Mouse (Mus musculus) gastrocnemius, adult 18-20 months (tissue): ENCODE results near the gene Adcy5. TPM values are rescaled to one million over a fixed set of nuclear protein-coding genes. Genes with fewer than 3 reads are reported as not detected.

ENCODE experiments used
- DNase-seq: peaks from one replicate; pipeline ENCODE4 v3.0.0; 2021; ENCODE audit warnings: low spot score
- total RNA-seq, 2 experiments: library from RNA; stranded (reverse); gene quantifications; 2 replicates each; pipeline ENCODE4 v1.2.3; 2021

Adcy5 gene
- total RNA-seq, 2 experiments from 2014 or later: 1.9 TPM

DNA sequence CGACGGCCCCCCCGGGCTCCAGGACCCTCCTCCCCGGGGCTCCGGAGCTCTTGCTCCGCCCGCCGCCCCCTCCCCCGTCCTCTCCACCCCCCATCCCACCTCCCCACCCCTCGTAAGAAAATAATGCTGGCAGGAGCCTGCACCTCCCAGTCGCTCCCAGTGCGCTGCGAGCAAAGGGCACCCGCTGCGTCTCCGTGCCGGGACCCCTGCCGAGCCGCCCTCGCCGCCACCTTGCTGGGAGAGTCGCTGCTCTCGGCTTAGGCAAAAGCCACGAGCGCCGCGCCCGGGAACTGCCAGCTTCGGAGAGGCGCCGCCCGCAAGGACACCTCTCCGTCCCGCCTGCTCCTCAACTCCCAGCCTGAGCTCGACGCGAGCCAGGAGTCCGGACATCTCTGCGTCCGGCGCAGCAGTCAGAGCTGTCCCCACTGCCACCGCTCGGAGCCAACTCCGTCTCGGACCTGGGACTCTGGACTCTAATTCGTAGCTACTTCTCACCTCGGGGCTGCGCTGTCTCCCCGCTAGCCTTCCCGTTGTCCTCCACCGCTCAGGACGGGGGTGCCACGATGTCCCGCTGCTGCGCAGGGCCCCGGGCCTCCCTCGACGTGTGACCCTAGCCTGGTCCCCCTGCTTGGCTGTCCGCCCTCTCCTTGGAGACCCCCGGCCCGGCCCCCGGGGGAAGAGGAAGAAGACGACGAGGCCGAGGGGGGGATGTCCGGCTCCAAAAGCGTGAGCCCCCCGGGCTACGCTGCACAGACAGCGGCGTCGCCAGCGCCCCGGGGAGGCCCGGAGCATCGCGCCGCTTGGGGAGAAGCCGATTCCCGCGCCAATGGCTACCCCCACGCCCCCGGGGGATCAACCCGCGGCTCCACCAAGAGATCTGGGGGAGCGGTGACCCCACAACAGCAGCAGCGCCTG, 971 bp downstream of the Adcy5 start:
- peak; percentile 28 for DNase-seq

DNA sequence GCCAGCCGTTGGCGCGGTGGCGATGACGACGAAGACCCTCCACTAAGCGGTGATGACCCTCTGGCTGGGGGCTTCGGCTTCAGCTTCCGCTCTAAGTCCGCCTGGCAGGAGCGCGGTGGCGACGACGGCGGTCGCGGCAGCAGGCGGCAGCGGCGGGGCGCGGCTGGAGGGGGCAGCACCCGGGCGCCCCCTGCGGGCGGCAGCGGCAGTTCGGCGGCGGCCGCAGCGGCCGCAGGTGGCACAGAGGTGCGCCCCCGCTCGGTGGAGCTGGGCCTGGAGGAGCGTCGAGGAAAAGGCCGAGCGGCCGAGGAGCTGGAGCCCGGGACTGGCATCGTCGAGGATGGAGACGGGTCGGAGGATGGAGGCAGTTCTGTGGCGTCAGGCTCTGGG, 1.6 kb downstream of the Adcy5 start:
- peak; percentile 42 for DNase-seq

DNA sequence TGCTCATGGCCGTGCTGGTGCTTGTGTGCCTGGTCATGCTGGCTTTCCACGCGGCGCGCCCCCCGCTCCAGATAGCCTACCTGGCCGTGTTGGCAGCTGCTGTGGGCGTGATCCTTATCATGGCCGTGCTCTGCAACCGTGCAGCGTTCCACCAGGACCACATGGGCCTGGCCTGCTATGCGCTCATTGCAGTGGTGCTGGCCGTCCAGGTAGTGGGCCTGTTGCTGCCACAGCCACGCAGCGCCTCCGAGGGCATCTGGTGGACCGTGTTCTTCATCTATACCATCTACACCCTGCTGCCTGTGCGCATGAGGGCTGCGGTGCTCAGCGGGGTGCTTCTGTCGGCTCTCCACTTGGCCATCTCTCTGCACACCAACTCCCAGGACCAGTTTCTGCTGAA, 2.2 kb downstream of the Adcy5 start:
- no peak for DNase-seq

DNA sequence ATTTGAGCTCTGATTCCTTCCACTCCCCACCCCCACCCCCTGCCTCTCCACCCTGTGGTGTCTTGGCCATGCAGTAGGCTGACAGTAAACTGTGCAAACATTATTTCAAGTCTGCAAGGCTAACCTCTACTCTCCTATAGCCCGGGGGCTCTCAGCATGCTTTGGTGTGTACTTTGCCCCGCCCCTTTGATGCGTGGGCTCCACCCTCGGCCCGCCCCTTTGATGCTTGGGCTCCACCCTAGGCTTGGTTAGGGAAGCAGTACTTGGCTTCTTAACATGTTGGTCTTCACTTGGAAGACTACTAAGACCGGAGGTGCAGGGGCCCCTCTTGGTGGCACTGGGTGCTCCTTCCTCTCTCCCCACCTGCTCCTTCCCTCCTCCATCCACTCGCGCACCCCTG, 4.9 kb downstream of the Adcy5 start:
- DNase-seq: no peak

DNA sequence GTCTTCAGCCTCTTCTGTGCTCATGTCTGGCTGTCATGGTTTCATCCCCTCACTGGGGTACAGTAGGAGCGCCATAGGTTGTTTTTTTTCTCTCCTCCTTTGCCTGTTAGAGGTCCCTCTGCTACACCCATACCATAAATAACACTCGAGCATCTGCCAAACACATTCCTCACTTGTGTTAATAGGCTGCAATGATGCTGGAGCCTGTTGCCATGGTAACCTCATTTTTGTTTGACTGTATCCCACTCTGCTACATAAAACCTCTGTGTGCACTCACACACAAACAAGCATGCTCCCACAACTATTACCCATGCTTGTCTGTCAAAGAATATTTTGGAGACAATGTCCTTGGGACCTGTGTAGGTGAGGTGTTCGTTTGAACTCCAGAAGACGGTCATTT, 5.3 kb downstream of the Adcy5 start:
- DNase-seq: no peak

DNA sequence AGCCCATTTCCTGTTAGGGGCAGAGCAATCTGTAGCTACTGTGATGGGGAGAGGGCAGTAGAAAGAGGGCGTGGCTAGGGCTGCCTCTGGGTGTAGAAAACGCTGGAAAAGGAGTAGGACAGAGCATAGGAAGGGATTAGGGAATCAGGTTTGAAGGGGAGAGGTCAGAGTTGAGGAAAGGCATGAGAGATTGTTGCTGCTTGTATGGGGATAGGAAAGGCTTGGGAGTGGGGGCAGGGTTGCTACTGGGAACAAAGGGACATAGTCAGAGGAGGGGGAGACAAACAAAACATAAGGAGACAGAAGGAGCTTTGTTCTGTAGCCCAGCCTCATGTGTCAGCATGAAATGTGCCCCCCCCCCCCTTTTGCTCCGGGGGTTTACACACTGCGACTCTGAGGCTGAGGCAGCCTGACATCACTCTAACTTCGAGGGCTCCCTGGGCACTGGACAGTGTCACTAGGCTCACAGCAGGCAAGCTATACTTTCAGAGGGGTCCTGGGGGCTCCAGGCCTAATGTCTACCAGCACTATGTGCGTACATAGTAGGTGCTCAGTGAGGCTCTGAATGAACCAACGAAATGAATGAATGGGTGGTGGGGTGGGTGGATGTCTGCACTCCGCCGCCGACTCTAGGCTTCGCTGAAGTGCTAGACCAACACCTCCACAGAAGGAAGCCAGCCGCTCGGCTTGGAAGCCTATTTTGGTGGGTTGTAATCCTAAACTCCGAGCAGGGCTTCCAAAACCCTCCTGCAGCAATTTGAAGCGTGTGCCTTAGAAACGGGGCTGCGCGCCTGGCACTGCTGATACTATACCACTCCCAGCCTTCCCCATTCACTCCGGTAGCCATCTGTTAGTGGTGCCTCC, 9.9 kb downstream of the Adcy5 start:
- peak; percentile 11 for DNase-seq

DNA sequence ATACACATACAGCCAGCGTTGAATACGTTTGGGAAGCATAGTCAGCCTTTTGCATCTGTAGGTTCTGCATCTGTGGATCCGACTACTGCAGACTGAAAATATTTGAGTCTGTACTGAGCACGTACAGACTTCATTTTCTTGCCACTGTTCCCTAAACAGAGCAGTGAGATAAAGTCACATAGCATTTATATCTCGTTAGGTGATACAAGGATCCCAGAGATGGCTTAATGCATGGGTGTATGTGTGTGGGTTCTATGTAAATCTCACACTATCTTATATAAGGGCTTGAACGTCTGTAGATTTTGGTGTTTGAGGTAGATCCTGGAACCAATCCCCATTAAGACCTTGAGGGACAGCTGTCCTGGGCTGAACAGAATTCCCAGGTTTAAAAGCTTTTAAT, 10.7 kb downstream of the Adcy5 start:
- no peak for DNase-seq

DNA sequence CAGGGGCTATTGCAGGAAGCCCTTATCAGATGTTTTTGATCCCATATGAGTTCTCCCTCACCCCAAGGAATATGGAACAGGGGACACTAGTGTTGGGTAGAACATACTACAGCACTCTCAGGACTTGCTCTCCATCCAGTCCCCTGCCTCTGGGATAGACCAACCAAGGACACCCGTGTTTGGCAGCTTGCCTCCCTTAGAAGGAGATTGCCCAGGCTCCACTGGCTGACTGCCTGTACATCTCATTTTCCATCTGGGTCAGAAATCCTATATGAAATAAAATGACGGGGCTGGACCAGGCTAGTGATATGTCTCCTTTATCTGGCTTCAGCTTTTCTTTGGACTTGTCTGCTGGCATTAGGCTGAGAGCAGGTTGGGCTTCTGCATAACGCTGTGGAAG, 11.1 kb downstream of the Adcy5 start:
- peak; percentile 54 for DNase-seq

DNA sequence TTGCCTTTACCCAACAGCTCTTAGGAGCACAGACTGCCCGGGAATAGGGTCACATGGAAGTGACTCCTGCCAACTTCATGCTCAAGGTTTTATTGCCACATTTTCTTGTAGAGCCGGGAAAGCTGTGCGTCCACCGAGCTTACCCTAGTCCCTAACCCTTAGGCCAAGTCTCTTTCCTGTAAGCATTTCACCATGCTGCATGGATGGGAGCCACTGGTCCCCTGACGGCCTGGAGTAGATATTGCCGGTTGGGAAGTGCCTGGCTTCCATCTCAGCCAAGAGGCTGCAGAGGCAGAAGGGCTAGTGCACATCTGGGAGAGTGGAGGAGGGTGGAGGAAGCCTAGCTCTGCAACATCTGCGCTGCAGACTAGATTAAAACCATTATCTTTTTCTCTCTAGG, 14.8 kb downstream of the Adcy5 start:
- DNase-seq: no peak

DNA sequence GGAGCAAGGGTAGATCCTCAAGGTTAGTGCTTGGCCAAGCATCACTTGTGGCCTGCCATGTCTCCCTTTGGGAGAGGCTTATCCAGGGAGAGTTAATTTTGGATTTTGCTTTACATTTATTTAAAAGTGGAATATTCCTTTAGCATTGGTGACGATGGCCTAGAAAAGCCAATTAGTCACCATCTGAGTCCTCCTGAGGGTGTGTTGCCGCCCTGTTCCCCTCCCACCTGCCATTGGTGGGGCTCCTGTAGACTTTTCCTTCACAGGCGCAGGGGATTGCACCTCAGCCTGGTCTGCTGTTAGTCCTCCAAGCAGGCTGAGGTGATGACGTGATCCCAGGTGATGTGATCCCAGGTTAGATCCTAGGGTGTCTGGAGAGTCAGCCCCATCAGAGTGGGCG, 17.5 kb downstream of the Adcy5 start:
- DNase-seq: no peak

DNA sequence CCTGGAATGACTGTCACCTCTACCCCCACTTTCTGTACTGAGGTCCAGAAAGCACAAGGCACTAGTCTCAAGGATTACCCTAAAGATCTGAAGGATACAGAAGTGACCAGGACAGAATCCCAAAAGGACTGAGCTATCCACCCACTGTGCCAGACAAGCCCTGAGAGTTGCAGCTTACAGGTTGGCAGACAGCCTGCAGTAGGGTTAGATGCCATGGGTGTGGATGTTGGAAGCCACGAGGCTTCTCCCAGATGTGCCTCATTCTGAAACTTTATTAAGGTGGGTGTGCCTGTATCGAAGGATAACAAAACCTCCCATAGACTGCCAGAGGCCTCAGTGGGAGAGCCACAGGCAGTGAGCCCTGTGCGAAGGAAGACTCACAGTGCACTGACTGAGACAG, 23.8 kb downstream of the Adcy5 start:
- DNase-seq: no peak

DNA sequence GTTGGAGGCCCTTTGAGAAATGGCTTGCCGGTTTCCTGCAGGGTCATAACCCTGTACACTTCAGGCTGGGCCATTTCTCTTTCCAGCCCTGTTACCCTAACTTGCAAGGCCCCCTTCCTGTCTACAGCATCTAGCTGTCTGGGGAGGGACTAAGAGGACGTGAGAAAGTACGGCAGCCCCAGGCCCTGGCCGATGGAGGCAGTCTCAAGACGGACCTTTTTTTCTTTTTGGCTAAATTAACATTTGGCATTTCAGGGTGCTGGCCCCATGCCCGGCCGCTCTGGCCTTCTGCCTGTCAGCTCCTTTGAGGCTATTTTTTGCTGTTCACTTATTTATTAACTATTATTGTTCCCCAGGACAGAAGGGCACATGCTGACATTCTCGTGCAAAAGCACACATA, 24.4 kb downstream of the Adcy5 start:
- peak; percentile 50 for DNase-seq

DNA sequence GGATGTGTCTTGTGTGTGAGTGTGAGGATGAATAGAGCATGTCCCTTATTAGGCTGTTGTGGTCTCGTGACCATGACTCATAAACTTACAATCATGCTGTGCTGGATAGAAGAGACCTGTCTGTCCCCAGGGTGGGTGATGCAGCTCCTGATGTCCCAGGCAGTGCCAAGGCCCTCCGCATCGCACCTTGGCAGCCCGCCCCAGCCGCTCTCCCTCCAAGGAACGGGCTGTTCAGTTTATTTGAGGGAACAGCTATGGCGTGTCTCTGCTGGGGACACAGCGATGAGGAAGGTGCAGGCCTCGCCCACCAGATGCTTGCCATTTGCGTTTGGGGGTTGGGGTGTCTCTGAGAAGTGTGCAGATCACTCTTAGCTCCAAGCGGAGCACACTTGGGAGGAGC, 28.5 kb downstream of the Adcy5 start:
- DNase-seq: peak; percentile 65

DNA sequence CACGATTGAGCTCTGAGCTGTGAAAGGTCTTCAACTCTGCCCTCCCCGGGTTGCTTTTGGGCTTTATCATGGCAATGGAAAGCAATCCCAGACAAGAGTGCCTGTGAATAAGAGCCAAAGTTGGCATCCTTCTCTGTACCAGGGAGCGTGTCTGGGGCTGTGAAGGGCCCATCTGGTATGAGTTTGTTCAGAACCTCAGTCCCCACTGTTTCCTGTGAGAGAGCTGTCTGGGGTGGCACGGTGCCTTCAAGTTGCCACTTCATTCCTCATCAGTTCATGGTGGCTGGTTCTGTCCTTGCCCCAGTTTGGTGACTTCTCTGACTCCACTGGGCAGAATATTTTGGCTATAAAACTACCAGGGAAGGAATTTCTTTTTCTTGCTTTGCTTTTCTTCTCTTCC, 33.4 kb downstream of the Adcy5 start:
- DNase-seq: no peak

DNA sequence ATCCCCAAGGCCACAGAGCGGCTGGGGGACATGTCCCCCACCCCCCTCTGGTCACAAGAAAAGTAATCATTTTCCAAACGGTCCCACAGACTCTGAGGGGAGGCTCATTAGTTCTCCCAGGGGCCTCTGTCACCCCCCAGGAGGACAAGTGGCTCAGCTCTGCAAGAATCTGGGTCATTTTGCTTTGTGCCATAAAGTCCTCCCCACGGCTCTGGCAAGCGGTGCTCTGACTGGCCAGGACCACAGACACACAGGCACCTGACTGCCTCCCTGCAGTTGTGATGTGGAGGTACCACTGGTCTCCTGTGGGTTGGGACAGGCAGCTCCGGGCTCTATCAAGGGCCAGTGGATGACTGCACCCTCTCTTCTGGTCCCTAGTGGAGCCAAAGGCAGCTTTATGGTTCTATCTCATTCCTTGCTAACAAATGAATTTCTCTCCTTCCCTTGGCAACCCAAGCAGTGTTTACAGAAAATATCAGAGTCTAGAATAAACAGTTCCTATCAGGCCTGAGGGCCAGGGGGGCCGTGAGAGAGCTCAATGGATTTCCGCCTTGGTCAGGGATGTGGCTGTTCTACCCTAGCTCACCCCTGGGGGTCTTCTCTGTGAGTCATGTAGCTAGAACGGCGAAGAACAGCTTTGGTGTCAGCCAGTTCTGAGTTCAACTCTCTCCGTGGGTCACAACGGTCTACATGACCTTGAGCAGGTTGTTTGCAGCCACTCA, 34.9 kb downstream of the Adcy5 start:
- no peak for DNase-seq

DNA sequence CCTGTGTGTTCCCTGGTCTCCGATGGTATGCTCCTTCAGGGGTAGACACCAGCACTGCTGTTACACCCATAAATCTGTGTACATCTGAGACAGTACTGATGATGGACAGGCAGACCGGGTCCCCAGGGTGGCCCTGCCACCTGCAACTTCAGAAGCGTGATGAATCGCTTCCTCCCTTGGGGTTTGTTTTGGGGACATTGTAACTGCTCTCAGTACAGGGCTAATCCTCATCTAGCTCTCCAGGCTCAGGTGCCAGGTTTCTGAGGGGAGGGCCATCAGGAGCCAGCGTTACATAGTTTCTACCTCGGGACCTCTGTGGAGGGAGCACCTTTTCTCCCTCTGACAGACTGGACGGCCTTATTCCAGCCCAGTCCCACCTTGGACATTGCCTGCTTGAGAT, 36.1 kb downstream of the Adcy5 start:
- DNase-seq: no peak

DNA sequence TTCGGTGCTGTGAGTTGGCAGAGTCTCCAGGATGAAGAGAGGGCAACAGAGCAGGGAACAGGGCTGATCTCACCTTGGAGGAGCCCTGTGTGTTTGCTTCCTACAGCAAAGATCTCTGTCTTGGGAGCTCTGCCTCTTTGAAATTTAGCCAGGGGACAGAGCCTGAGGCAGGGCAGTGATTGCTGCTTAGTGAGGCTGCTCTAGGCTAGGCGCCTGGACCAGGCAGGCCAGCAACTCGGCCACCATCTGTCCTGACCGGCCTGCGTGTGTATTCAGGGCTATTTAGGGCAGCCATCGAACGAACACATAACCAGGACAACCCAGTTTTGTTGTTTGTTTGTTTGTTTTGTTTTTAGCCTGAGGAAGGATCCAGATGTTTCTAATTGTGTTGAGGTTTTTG, 36.6 kb downstream of the Adcy5 start:
- no peak for DNase-seq

DNA sequence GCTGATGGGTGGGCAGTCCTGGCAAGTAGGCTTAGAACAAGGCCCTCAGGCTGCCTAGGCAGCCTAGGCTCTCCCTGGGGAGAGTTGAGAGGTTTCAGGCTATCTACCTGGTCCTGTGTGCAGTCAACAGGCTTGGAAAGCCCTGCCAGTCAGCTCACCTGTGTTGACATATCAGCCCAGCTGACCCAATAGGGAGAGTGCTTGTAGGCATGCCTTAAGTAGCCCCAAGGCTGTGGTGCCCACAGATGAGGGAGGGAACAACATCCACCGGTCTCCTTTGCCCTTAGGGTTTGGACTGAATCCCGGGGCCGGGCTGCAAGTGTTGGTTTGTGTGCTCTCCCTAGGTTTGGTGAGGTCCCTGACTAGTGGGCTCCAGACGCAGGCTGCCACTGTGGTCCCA, 37.8 kb downstream of the Adcy5 start:
- DNase-seq: no peak

DNA sequence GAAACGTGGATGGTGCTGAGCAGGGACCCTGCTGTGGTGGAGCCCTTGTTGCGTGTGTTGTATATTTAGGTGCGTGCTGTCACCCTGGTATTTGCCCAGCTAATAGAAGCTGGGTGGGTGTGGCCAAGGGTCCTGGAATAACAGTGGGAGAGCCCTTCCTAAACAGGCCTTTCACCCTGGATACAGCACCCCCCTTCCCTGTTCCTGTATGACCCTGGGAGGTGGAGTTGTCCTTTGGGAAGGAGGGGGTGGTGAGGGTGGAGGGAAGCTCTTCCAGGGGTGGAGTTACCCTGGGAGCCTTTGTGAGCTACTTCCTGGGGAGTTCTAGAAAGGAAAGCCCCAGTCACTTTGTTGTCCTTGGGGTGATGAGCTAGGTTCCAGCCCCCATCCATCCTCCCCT, 38.7 kb downstream of the Adcy5 start:
- no peak for DNase-seq

DNA sequence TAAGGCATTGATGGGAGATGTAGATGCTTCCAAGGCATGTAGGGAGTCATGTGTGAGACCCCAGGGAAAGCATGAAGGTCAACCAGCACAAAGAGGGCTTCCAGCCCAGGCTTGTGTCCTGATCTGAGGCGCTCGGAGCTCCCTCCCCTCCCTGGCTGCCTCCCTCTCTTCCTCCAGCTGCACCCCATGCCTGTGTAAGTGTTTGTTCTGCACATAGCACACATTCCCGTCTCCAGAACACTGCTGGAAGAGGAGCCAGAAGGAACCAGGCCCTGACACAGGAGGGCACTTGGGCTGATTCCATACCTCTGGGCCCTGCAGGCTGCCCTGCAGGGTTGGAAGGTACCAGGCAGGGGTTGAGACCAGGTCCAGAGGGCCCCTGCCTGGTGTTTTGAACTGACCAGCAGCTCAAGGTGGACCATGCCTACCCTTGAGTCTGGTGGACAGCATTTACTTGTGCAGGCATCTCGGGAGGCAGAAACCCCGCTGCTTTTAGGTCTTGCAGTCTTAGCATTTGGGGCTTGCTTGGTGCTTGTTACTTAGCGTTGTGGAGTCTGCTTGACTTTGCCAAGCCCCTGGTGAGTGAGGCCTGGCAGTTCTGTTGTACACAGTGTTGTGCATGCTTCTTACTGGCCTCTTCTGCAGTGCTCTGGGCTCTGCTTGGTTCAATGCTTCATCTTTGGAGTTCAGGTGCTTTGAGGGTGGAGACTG, 45.2 kb downstream of the Adcy5 start:
- no peak for DNase-seq

DNA sequence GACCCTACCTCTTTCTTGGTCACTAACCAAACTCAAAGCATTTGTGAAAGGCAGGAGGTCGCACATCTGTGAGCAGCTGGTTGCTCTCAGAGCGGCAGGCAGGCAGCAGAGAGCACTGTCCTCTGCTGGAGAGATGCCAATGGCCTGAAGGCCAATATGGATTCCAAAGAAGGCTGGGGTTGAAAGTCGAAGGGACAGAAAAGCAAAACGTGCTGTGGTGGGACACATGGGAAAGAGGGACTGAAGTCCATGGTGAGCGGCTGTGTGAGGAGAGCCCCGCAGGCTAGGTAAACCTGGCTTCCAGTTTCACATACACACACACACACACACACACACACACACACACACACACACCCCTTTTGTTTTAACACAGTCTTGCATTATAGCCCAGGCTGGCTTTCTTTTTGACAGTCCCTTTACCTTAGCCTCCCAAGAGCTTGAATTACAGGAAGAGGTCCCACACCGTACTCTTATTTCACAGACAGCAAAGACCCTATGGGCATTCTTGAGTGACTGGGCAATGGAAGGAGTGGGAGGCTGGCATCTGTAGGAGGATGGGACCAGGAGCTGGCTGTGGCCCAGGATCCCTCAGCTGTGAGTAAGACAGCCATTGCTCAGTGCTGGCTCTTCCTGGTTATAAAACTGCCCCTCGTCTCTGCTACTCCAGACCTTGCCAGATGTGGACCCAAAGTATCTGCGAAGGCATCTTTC, 45.9 kb downstream of the Adcy5 start:
- DNase-seq: no peak
